Mouse (Mus musculus) C2C12 (cell line): Measurements from ENCODE around the gene Pfas.

Experiments used
- CEBPB ChIP-seq: IDR thresholded peaks from one replicate; pipeline ENCODE4 v1.6.1; 2011; ENCODE audit warnings: low read depth, mild to moderate bottlenecking, control low read depth, moderate library complexity
- CTCF ChIP-seq: IDR thresholded peaks from one replicate; pipeline ENCODE4 v1.5.1; 2011; ENCODE audit not compliant: control insufficient read depth, insufficient read depth, insufficient read length
- MAX ChIP-seq: IDR thresholded peaks from one replicate; pipeline ENCODE4 v1.6.1; 2011; ENCODE audit warnings: mild to moderate bottlenecking, control low read depth
- MYOD1 ChIP-seq: IDR thresholded peaks from one replicate; pipeline ENCODE4 v1.6.1; 2011; ENCODE audit warnings: low read depth; ENCODE audit not compliant: control insufficient read depth, insufficient read length
- MYOG ChIP-seq: IDR thresholded peaks from one replicate; pipeline ENCODE4 v1.6.1; 2011; ENCODE audit not compliant: control insufficient read depth, insufficient read length; ENCODE audit errors: extremely low read depth
- USF1 ChIP-seq: IDR thresholded peaks from one replicate; pipeline ENCODE4 v1.6.1; 2011; ENCODE audit warnings: low read depth, mild to moderate bottlenecking, control low read depth, moderate library complexity

GRCm38 (mm10) chr11:68957971-68958370 is 50.3 kb downstream of the Pfas start:
- TF ChIP-seq CTCF, result no peak
- no peak for TF ChIP-seq MAX
- TF ChIP-seq MYOG, result no peak
- no peak for TF ChIP-seq USF1
- no peak for TF ChIP-seq CEBPB
- no peak for TF ChIP-seq MYOD1
